In the genomic region with DNA sequence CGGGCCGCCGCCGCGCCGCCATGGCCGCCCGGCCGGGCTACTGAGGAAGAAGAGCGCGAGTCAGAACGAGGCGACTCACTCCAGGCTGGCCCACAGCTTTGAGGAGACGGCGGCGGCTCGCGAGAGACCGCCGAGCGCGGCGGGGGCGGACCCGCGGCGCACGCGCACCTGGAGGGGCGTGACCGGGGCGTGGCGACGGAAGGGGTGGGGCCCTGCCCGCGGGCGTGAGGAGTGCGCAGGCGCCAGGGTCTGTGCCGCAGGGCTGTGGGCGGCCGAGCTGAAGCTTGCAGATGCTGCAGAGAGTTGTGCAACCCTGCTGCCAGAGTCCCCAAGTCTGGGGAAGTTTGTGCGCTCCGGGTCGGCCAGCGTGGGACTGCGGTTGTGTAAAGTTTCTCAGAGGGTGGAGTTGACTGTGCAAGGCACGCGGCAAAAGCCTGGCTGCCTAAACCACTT, we compare ENCODE assay signal across 8 mouse cellular contexts. TPM values are rescaled to one million over a fixed set of nuclear protein-coding genes. Genes with fewer than 3 reads are reported as not detected.
A peak's percentile ranks its signal among the peaks of the same experiment; 100 is the strongest.
DNase-seq lines count a peak whose midpoint lies in the region; ATAC-seq lines count a peak whose summit lies in the region.

A gene (minus strand): TSS at position 153 of the 453 bp plus-strand sequence.

- no peaks in the 10 kb centered on the region for H3K27me3 ChIP-seq in heart, embryonic 13.5 days (replicated peaks)
- no peaks in the 10 kb centered on the region for H3K27me3 ChIP-seq in liver, embryonic 13.5 days
- H3K27me3 ChIP-seq in stomach, embryonic 16.5 days (ENCODE audit: control insufficient read depth, insufficient read depth, low read length): no peaks in the 10 kb centered on the region

- peak within 1 kb of the TSS; percentile 87 for H3K4me3 ChIP-seq in brown adipose tissue, adult 24 weeks (ENCODE audit: insufficient read depth, low read depth, low read length)
- H3K4me3 ChIP-seq in heart, embryonic 13.5 days: peak within 1 kb of the TSS; percentile 94
- H3K4me3 ChIP-seq in liver, embryonic 13.5 days (replicated peaks): peak within 1 kb of the TSS; percentile 81
- H3K4me3 ChIP-seq in stomach, embryonic 16.5 days (replicated peaks; ENCODE audit: low read length): peak within 1 kb of the TSS; percentile 95

- ATAC-seq in heart, embryonic 13.5 days (ENCODE audit: extremely low read depth, insufficient number of reproducible peaks, low FRiP score, low TSS enrichment): peak; percentile 97
- ATAC-seq in liver, embryonic 13.5 days (ENCODE audit: low read depth): peak; percentile 93
- ATAC-seq in stomach, embryonic 16.5 days (ENCODE audit: insufficient read depth, low FRiP score): peak; percentile 98

- peak within 1 kb of the TSS; percentile 42 for H3K27ac ChIP-seq in brown adipose tissue, adult 24 weeks (replicated peaks; ENCODE audit: low read depth, low read length)
- peak within 1 kb of the TSS; percentile 99 for H3K27ac ChIP-seq in heart, embryonic 13.5 days (replicated peaks)
- peak within 1 kb of the TSS; percentile 86 for H3K27ac ChIP-seq in liver, embryonic 13.5 days
- H3K27ac ChIP-seq in stomach, embryonic 16.5 days (ENCODE audit: low read length): peak within 1 kb of the TSS; percentile 99

- no peaks in the 10 kb centered on the region for H3K4me1 ChIP-seq in brown adipose tissue, adult 24 weeks (ENCODE audit: control insufficient read depth, insufficient read depth, insufficient read length, low read length)
- peaks cover 37% of the 10 kb centered on the region for H3K4me1 ChIP-seq in heart, embryonic 13.5 days
- H3K4me1 ChIP-seq in liver, embryonic 13.5 days (replicated peaks): peaks cover 57% of the 10 kb centered on the region
- H3K4me1 ChIP-seq in stomach, embryonic 16.5 days (ENCODE audit: control insufficient read depth, insufficient read depth, low read length): peaks cover 15% of the 10 kb centered on the region

- WGBS in heart, embryonic 13.5 days: under 1% methylated on average over 49 of the region's 49 CpGs
- under 1% methylated on average over 49 of the region's 49 CpGs for WGBS in liver, embryonic 13.5 days (ENCODE audit: insufficient replicate concordance)
- under 1% methylated on average over 49 of the region's 49 CpGs for WGBS in stomach, embryonic 16.5 days

- peak within 1 kb of the TSS; percentile 77 for H3K4me2 ChIP-seq in heart, embryonic 13.5 days
- peak within 1 kb of the TSS; percentile 95 for H3K4me2 ChIP-seq in liver, embryonic 13.5 days
- peak within 1 kb of the TSS; percentile 67 for H3K4me2 ChIP-seq in stomach, embryonic 16.5 days (ENCODE audit: low read depth, low read length)

- H3K9ac ChIP-seq in heart, embryonic 13.5 days: peak within 1 kb of the TSS; percentile 99
- peak within 1 kb of the TSS; percentile 92 for H3K9ac ChIP-seq in liver, embryonic 13.5 days
- H3K9ac ChIP-seq in stomach, embryonic 16.5 days (ENCODE audit: low read length): peak within 1 kb of the TSS; percentile 98

- no peaks in the 10 kb centered on the region for H3K9me3 ChIP-seq in heart, embryonic 13.5 days
- no peaks in the 10 kb centered on the region for H3K9me3 ChIP-seq in liver, embryonic 13.5 days (replicated peaks)
- H3K9me3 ChIP-seq in stomach, embryonic 16.5 days (replicated peaks; ENCODE audit: control insufficient read depth, low read length): no peaks in the 10 kb centered on the region

- peaks cover 3% of the 10 kb centered on the region; the same call in 1 of the 2 replicates for H3K36me3 ChIP-seq in heart, embryonic 13.5 days
- no peaks in the 10 kb centered on the region; the same call in 1 of the 2 replicates for H3K36me3 ChIP-seq in liver, embryonic 13.5 days
- no peaks in the 10 kb centered on the region for H3K36me3 ChIP-seq in stomach, embryonic 16.5 days (ENCODE audit: control insufficient read depth, insufficient read depth, low read length)

- DNase-seq in CD4-positive, CD25-positive, alpha-beta regulatory T cell, adult 2 months (ENCODE audit: low read depth, low spot score): peak; percentile 98
- DNase-seq in fat pad, adult 2 months (ENCODE audit: extremely low read depth, low read depth, low spot score): peak; percentile 63
- peak; percentile 97 for DNase-seq in kidney, postnatal 14 days
- DNase-seq in liver, embryonic 13.5 days: peak; percentile 92
- DNase-seq in neural tube, embryonic 10.5 days (ENCODE audit: extremely low spot score, low spot score): peak; percentile 98

RNA-seq across cellular contexts. Expression of the gene that starts here (rescaled TPM):
- 13.2 and 17.6 TPM in 2 replicates for polyA plus RNA-seq in brown adipose tissue, adult 24 weeks (2012; ENCODE audit: insufficient read depth, insufficient read length, missing spikeins)
- 14.5 and 15.2 TPM in 2 replicates for polyA plus RNA-seq in heart, embryonic 13.5 days (2015; fragmentation: Nextera tagmentation; extraction: Ambion mirVana)
- 17.1 and 19.3 TPM in 2 replicates for polyA plus RNA-seq in liver, embryonic 13.5 days (2015; fragmentation: Nextera tagmentation; extraction: Ambion mirVana)
- 19.8 and 21.2 TPM in 2 replicates for polyA plus RNA-seq in stomach, embryonic 16.5 days (2015; fragmentation: Nextera tagmentation; extraction: Ambion mirVana)

Comparison
In these comparisons a context has a peak if more than half of its experiments do, and no peak if none do; other contexts are left out.
1. Peak in every context shown above with its lines: DNase-seq, ATAC-seq, H3K4me3 ChIP-seq and H3K27ac ChIP-seq.
2. H3K27ac ChIP-seq: peak in every context shown above with its lines; median percentile 99 in heart, embryonic 13.5 days; 99 in stomach, embryonic 16.5 days; 86 in liver, embryonic 13.5 days; 42 in brown adipose tissue, adult 24 weeks.